Mouse (Mus musculus): Measurements from ENCODE around the gene Prkab2.
A peak's percentile ranks its signal among the peaks of the same experiment; 100 is the strongest.

Prkab2 gene

GRCm38 (mm10) chr3:97649469-97649868 is 8.5 kb upstream of the Prkab2 start:
- DNase-seq (ENCODE audit: low read depth), result no peak

- DNase-seq (ENCODE audit: low read depth), result no peak
Measured at GRCm38 (mm10) chr3:97651604-97652003, 6.4 kb upstream of the Prkab2 start.

GRCm38 (mm10) chr3:97653781-97654180 is 4.2 kb upstream of the Prkab2 start:
- no peak for DNase-seq (ENCODE audit: low read depth)

- DNase-seq (ENCODE audit: low read depth), result no peak
Measured at GRCm38 (mm10) chr3:97654901-97655300, 3.1 kb upstream of the Prkab2 start.

GRCm38 (mm10) chr3:97658426-97659193 is 617 bp downstream of the Prkab2 start:
- peak; percentile 34 for DNase-seq (ENCODE audit: low read depth)

GRCm38 (mm10) chr3:97659746-97660145 is 1.8 kb downstream of the Prkab2 start:
- no peak for DNase-seq (ENCODE audit: low read depth)

GRCm38 (mm10) chr3:97661206-97661605 is 3.2 kb downstream of the Prkab2 start:
- no peak for DNase-seq (ENCODE audit: low read depth)

GRCm38 (mm10) chr3:97665525-97665924 is 7.5 kb downstream of the Prkab2 start:
- no peak for DNase-seq (ENCODE audit: low read depth)

- no peak for DNase-seq (ENCODE audit: low read depth)
Measured at GRCm38 (mm10) chr3:97666154-97666553, 8.2 kb downstream of the Prkab2 start.

GRCm38 (mm10) chr3:97667093-97667675 is 9.2 kb downstream of the Prkab2 start:
- no peak for DNase-seq (ENCODE audit: low read depth)

- DNase-seq (ENCODE audit: low read depth), result no peak
Measured at GRCm38 (mm10) chr3:97674644-97675110, 16.7 kb downstream of the Prkab2 start, which contains the start of gene Gm17651. Gene Gm17651 (minus strand): TSS chr3:97674694.

GRCm38 (mm10) chr3:97676126-97676525 is 18.1 kb downstream of the Prkab2 start:
- no peak for DNase-seq (ENCODE audit: low read depth)

- DNase-seq (ENCODE audit: low read depth), result no peak
Measured at GRCm38 (mm10) chr3:97678416-97678815, 20.4 kb downstream of the Prkab2 start.

GRCm38 (mm10) chr3:97680631-97681320 is 22.8 kb downstream of the Prkab2 start:
- DNase-seq (ENCODE audit: low read depth), result peak; percentile 78

GRCm38 (mm10) chr3:97681321-97682158 is 23.5 kb downstream of the Prkab2 start:
- DNase-seq (ENCODE audit: low read depth), result peak; percentile 70

- DNase-seq (ENCODE audit: low read depth), result no peak
Measured at GRCm38 (mm10) chr3:97682159-97682502, 24.1 kb downstream of the Prkab2 start.

- no peak for DNase-seq (ENCODE audit: low read depth)
Measured at GRCm38 (mm10) chr3:97682576-97682975, 24.6 kb downstream of the Prkab2 start.

GRCm38 (mm10) chr3:97683560-97684195 is 25.7 kb downstream of the Prkab2 start:
- DNase-seq (ENCODE audit: low read depth), result no peak

- no peak for DNase-seq (ENCODE audit: low read depth)
Measured at GRCm38 (mm10) chr3:97686372-97687117, 28.6 kb downstream of the Prkab2 start.

- DNase-seq (ENCODE audit: low read depth), result no peak
Measured at GRCm38 (mm10) chr3:97689289-97689688, 31.3 kb downstream of the Prkab2 start.

GRCm38 (mm10) chr3:97690590-97690989 is 32.6 kb downstream of the Prkab2 start:
- DNase-seq (ENCODE audit: low read depth), result no peak
